Mouse (Mus musculus): Measurements from ENCODE around the gene Ccr8. TPM values are rescaled to one million over a fixed set of nuclear protein-coding genes. Genes with fewer than 3 reads are reported as not detected.
"Not testable (repeated sequence)": the region's sequence is repeated elsewhere in the genome, so short reads cannot be mapped to it uniquely, and the experiment has no call there.

Ccr8 gene
- total and polyA plus RNA-seq, 3 experiments = not detected

DNA sequence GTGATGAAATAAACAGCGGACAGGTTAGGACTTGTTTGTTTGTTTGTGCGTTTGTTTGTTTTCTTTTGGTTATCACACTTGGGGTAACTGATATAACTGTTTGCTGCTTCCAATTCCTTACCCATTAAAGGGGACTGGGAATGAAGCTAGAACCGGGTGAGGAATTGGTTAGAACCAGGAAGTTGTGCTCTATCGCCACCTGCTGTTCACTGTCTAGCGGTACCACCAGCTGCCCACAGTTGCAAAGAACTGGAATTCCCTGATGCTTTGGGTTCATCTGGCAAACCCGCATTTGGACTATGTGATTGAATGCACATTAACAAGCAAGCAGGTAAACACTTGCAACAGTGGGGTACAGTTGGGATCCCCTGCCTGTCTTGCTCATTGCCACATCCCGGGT, 6.8 kb downstream of the Ccr8 start:
- H3K36me3 ChIP-seq (ENCODE audit: control insufficient read depth in 1 of 2, insufficient read depth in 2 of 2, low read length in 2 of 2) = no peaks in the 10 kb centered on the region
- no peak overlapping the region for H3K4me3 ChIP-seq (ENCODE audit: control insufficient read depth in 1 of 2, insufficient read depth in 1 of 2, low read depth in 2 of 2, low read length in 2 of 2)
- H3K9ac ChIP-seq (ENCODE audit: control insufficient read depth, low read depth, low read length, poor library complexity, severe bottlenecking) = no peak overlapping the region
- peak; percentile 72 for DNase-seq (ENCODE audit: low read depth, low spot score)
- H3K27ac ChIP-seq (ENCODE audit: control insufficient read depth, low read depth, low read length) = no peak overlapping the region
- H3K4me1 ChIP-seq (ENCODE audit: control insufficient read depth in 1 of 2, insufficient read depth in 2 of 2, low read length in 2 of 2) = no peaks in the 10 kb centered on the region; a peak in 1 of 4 replicates
- no peaks in the 10 kb centered on the region for H3K9me3 ChIP-seq (replicated peaks; ENCODE audit: insufficient read depth, low read length)
- H3K27me3 ChIP-seq (ENCODE audit: control insufficient read depth in 1 of 2, insufficient read depth in 2 of 2, low read length in 2 of 2) = no peaks in the 10 kb centered on the region
- TF ChIP-seq NELFE (IDR thresholded peaks at IDR 0.05; ENCODE audit: low read depth, low read length) (no peak), ZKSCAN1 (IDR thresholded peaks at IDR 0.05; ENCODE audit: low read depth, low read length) (no peak), SIN3A (IDR thresholded peaks at IDR 0.05; ENCODE audit: low read length) (no peak), ELF1 (IDR thresholded peaks at IDR 0.05; ENCODE audit: low read depth, low read length) (peak; percentile 86), POLR2AphosphoS2 (IDR thresholded peaks at IDR 0.05; ENCODE audit: low read length) (no peak), GABPA (IDR thresholded peaks at IDR 0.05; ENCODE audit: low read depth, low read length) (no peak), RAD21 (IDR thresholded peaks at IDR 0.05; ENCODE audit: low read depth, low read length) (peak; percentile 55), TAL1 (IDR thresholded peaks at IDR 0.05; ENCODE audit: low read length) (no peak), ZC3H11A (IDR thresholded peaks at IDR 0.05; ENCODE audit: low read depth, low read length) (peak; percentile 34), CTCF (IDR thresholded peaks at IDR 0.05 in 2 of 3, conservative IDR thresholded peaks at IDR 0.05 in 1 of 3; ENCODE audit: control insufficient read depth in 1 of 3, insufficient read depth in 1 of 3, low read depth in 2 of 3, low read length in 3 of 3, poor library complexity in 1 of 3, severe bottlenecking in 1 of 3) (peak; percentile 79 to 87 (median 82)), SMC3 (IDR thresholded peaks at IDR 0.05; ENCODE audit: low read depth, low read length) (peak; percentile 73), MYC (IDR thresholded peaks at IDR 0.05; ENCODE audit: low read depth, low read length) (no peak)
- H3K79me2 ChIP-seq (ENCODE audit: control insufficient read depth, insufficient read depth, low read length, poor library complexity) = no peaks in the 10 kb centered on the region

DNA sequence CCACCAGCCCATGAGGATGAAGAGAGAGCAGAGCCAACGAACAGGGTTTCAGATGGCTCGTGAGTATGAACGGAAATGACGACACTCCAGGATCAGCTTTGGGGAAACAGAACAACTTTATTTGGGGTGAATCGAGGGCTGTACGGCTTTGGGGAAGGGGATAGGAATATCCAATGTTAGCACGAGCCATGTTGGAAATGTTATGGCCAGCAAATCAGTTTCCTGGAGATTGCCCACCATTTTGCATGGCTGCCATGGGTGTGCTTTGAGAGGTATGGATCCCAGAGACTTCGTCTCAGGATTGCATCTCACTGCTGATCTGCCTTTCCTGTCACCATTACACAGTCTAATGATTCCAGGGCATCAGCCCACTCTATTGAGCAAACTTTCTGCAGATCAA, 7.4 kb downstream of the Ccr8 start:
- no peak for DNase-seq (ENCODE audit: low read depth, low spot score)
- Histone ChIP-seq H3K36me3 (ENCODE audit: control insufficient read depth in 1 of 2, insufficient read depth in 2 of 2, low read length in 2 of 2) (no peaks in the 10 kb centered on the region), H3K27me3 (ENCODE audit: control insufficient read depth in 1 of 2, insufficient read depth in 2 of 2, low read length in 2 of 2) (no peaks in the 10 kb centered on the region), H3K4me1 (ENCODE audit: control insufficient read depth in 1 of 2, insufficient read depth in 2 of 2, low read length in 2 of 2) (no peaks in the 10 kb centered on the region; a peak in 1 of 4 replicates), H3K79me2 (ENCODE audit: control insufficient read depth, insufficient read depth, low read length, poor library complexity) (no peaks in the 10 kb centered on the region), H3K9ac (ENCODE audit: control insufficient read depth, low read depth, low read length, poor library complexity, severe bottlenecking) (no peak overlapping the region), H3K9me3 (replicated peaks; ENCODE audit: insufficient read depth, low read length) (no peaks in the 10 kb centered on the region), H3K27ac (ENCODE audit: control insufficient read depth, low read depth, low read length) (no peak overlapping the region), H3K4me3 (ENCODE audit: control insufficient read depth in 1 of 2, insufficient read depth in 1 of 2, low read depth in 2 of 2, low read length in 2 of 2) (no peak overlapping the region)
- TF ChIP-seq CTCF (IDR thresholded peaks at IDR 0.05 in 2 of 3, conservative IDR thresholded peaks at IDR 0.05 in 1 of 3; ENCODE audit: control insufficient read depth in 1 of 3, insufficient read depth in 1 of 3, low read depth in 2 of 3, low read length in 3 of 3, poor library complexity in 1 of 3, severe bottlenecking in 1 of 3) (no peak), MYC (IDR thresholded peaks at IDR 0.05; ENCODE audit: low read depth, low read length) (no peak), E2F4 (IDR thresholded peaks at IDR 0.05; ENCODE audit: borderline replicate concordance, low read depth, low read length) (no peak), TBP (IDR thresholded peaks at IDR 0.05; ENCODE audit: low read depth, low read length) (no peak)

DNA sequence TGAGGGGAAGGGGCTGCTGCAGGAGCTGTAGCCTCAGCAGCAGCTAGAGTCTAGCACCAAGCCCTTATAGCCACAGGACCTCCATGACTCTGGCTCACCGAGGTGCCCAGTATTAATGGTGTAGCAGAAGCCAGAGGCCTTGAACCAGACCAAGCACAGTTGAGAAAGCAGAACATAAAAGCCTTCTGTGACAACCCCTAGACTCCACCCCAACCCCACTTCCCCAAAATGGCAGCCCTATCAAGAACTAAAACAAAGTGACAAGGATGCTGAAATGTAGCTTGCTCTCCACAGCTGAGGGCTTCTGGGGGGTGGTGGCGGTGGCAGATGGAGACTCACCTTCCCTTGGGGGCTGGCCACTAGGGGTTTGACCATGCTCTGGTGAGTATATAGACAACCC, 9.3 kb downstream of the Ccr8 start:
- H3K27ac ChIP-seq (ENCODE audit: control insufficient read depth, low read depth, low read length) = no peak overlapping the region
- peak; percentile 65 for DNase-seq (ENCODE audit: low read depth, low spot score)
- no peaks in the 10 kb centered on the region for H3K36me3 ChIP-seq (ENCODE audit: control insufficient read depth in 1 of 2, insufficient read depth in 2 of 2, low read length in 2 of 2)
- no peak overlapping the region for H3K4me3 ChIP-seq (ENCODE audit: control insufficient read depth in 1 of 2, insufficient read depth in 1 of 2, low read depth in 2 of 2, low read length in 2 of 2)
- H3K27me3 ChIP-seq (ENCODE audit: control insufficient read depth in 1 of 2, insufficient read depth in 2 of 2, low read length in 2 of 2) = no peaks in the 10 kb centered on the region
- TF ChIP-seq MAX (IDR thresholded peaks at IDR 0.05; ENCODE audit: low read length) = no peak
- no peak for TF ChIP-seq GATA1 (IDR thresholded peaks at IDR 0.05; ENCODE audit: low read depth, low read length)
- no peak for TF ChIP-seq E2F4 (IDR thresholded peaks at IDR 0.05; ENCODE audit: borderline replicate concordance, low read depth, low read length)
- TF ChIP-seq TBP (IDR thresholded peaks at IDR 0.05; ENCODE audit: low read depth, low read length) = no peak
- TF ChIP-seq HCFC1 (IDR thresholded peaks at IDR 0.05; ENCODE audit: low read depth, low read length) = no peak
- no peak for TF ChIP-seq GABPA (IDR thresholded peaks at IDR 0.05; ENCODE audit: low read depth, low read length)
- no peak for TF ChIP-seq MXI1 (IDR thresholded peaks at IDR 0.05; ENCODE audit: low read depth, low read length)
- TF ChIP-seq ETS1 (IDR thresholded peaks at IDR 0.05; ENCODE audit: low read depth, low read length) = no peak
- no peak for TF ChIP-seq TCF12 (IDR thresholded peaks at IDR 0.05; ENCODE audit: low read depth, low read length)
- TF ChIP-seq USF1 (IDR thresholded peaks at IDR 0.05; ENCODE audit: low read depth, low read length) = no peak
- no peak for TF ChIP-seq TAL1 (IDR thresholded peaks at IDR 0.05; ENCODE audit: low read length)
- TF ChIP-seq ZC3H11A (IDR thresholded peaks at IDR 0.05; ENCODE audit: low read depth, low read length) = no peak
- TF ChIP-seq SIN3A (IDR thresholded peaks at IDR 0.05; ENCODE audit: low read length) = no peak
- H3K4me1 ChIP-seq (ENCODE audit: control insufficient read depth in 1 of 2, insufficient read depth in 2 of 2, low read length in 2 of 2) = no peaks in the 10 kb centered on the region
- H3K79me2 ChIP-seq (ENCODE audit: control insufficient read depth, insufficient read depth, low read length, poor library complexity) = no peaks in the 10 kb centered on the region
- no peak overlapping the region for H3K9ac ChIP-seq (ENCODE audit: control insufficient read depth, low read depth, low read length, poor library complexity, severe bottlenecking)
- no peaks in the 10 kb centered on the region for H3K9me3 ChIP-seq (replicated peaks; ENCODE audit: insufficient read depth, low read length)

DNA sequence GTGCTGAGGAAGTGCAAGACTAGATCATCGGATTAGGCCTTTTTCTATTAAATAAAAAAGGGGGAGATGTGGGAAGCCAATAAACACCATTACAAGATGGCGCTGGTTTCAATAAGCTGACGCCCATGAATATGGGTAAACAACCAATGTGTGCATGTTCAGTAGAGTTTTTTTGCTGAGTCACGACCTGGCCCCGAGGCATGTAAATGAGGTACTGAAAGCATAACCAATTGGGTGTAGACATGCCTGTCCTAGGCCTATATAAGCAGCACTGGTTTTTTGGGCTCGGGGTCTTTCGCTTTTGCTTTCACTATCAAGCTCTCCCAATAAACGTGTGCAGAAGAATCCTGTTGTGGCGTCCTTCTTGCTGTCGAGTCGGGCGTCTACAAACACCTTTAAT, 17.0 kb downstream of the Ccr8 start:
- peaks cover 11 to 18% of the 10 kb centered on the region in 2 experiments for H3K4me1 ChIP-seq (ENCODE audit: control insufficient read depth in 1 of 2, insufficient read depth in 2 of 2, low read length in 2 of 2)
- not testable (repeated sequence) for H3K27me3 ChIP-seq (ENCODE audit: control insufficient read depth in 1 of 2, insufficient read depth in 2 of 2, low read length in 2 of 2); H3K27ac ChIP-seq (ENCODE audit: control insufficient read depth, low read depth, low read length); DNase-seq (ENCODE audit: low read depth, low spot score); H3K4me3 ChIP-seq (ENCODE audit: control insufficient read depth in 1 of 2, insufficient read depth in 1 of 2, low read depth in 2 of 2, low read length in 2 of 2); H3K9ac ChIP-seq (ENCODE audit: control insufficient read depth, low read depth, low read length, poor library complexity, severe bottlenecking); H3K9me3 ChIP-seq (replicated peaks; ENCODE audit: insufficient read depth, low read length)
- peaks cover 0 to 17% of the 10 kb centered on the region in 2 experiments; a peak in 2 of 4 replicates for H3K36me3 ChIP-seq (ENCODE audit: control insufficient read depth in 1 of 2, insufficient read depth in 2 of 2, low read length in 2 of 2)
- peaks cover 17% of the 10 kb centered on the region for H3K79me2 ChIP-seq (ENCODE audit: control insufficient read depth, insufficient read depth, low read length, poor library complexity)

Measured in MEL (cell line).